Mouse (Mus musculus) erythroblast, embryonic 14.5 days (primary cell): Measurements from ENCODE around the gene Phactr2. TPM values are rescaled to one million over a fixed set of nuclear protein-coding genes. Genes with fewer than 3 reads are reported as not detected.

ENCODE experiments used
- H3K27me3 ChIP-seq: 2 replicates; pipeline ENCODE4 v1.6.1; 2012; ENCODE audit warnings: inconsistent platforms; ENCODE audit not compliant: control insufficient read depth
- H3K36me3 ChIP-seq: 2 replicates; pipeline ENCODE4 v1.6.1; 2012; ENCODE audit warnings: mild to moderate bottlenecking, inconsistent platforms; ENCODE audit not compliant: control insufficient read depth
- H3K4me1 ChIP-seq: 2 replicates; pipeline ENCODE4 v1.6.1; 2012; ENCODE audit warnings: inconsistent platforms; ENCODE audit not compliant: control insufficient read depth
- H3K4me3 ChIP-seq: replicated peaks from 2 replicates; pipeline ENCODE3; 2012; ENCODE audit warnings: moderate library complexity, mild to moderate bottlenecking, inconsistent platforms
- H3K9me3 ChIP-seq: 2 replicates; pipeline ENCODE4 v1.6.1; 2012; ENCODE audit warnings: low read length, inconsistent platforms, mixed read lengths; ENCODE audit not compliant: control insufficient read depth
- GATA1 ChIP-seq: IDR thresholded peaks from 2 replicates; pipeline ENCODE4 v1.6.1; 2012; ENCODE audit warnings: low read length, inconsistent platforms, mixed read lengths
- TAL1 ChIP-seq: IDR thresholded peaks from 3 replicates; pipeline ENCODE4 v1.6.1; 2012; ENCODE audit warnings: low read length, inconsistent platforms, mixed read lengths
- polyA plus RNA-seq: library from polyadenylated mRNA; stranded (reverse); fragments of >175 nt; gene quantifications from 2 replicates; pipeline ENCODE4 v1.2.3, GENCODE M21; 2012

Phactr2 gene
- polyA plus RNA-seq, 1 experiment, result 0.02 TPM

- no peak for TF ChIP-seq TAL1
- Histone ChIP-seq H3K27me3 (no peaks in the 10 kb centered on the region), H3K36me3 (no peaks in the 10 kb centered on the region), H3K9me3 (no peaks in the 10 kb centered on the region), H3K4me1 (no peaks in the 10 kb centered on the region), H3K4me3 (no peak overlapping the region)
These were observed 52.1 kb downstream of the Phactr2 start for GRCm38 (mm10) chr10:13422121-13422520.

GRCm38 (mm10) chr10:13419246-13419645 lies 55.0 kb downstream of the Phactr2 start:
- H3K4me3 ChIP-seq, result no peak overlapping the region
- no peaks in the 10 kb centered on the region for H3K27me3 ChIP-seq
- TF ChIP-seq GATA1 (no peak), TAL1 (no peak)
- no peaks in the 10 kb centered on the region for H3K36me3 ChIP-seq
- no peaks in the 10 kb centered on the region for H3K9me3 ChIP-seq
- no peaks in the 10 kb centered on the region for H3K4me1 ChIP-seq

- no peaks in the 10 kb centered on the region for H3K9me3 ChIP-seq
- no peak overlapping the region for H3K4me3 ChIP-seq
- TF ChIP-seq GATA1, result no peak
- no peak for TF ChIP-seq TAL1
- H3K36me3 ChIP-seq, result no peaks in the 10 kb centered on the region
- H3K4me1 ChIP-seq, result no peaks in the 10 kb centered on the region
- H3K27me3 ChIP-seq, result no peaks in the 10 kb centered on the region
These were observed 58.6 kb downstream of the Phactr2 start for GRCm38 (mm10) chr10:13415489-13416104.

DNA sequence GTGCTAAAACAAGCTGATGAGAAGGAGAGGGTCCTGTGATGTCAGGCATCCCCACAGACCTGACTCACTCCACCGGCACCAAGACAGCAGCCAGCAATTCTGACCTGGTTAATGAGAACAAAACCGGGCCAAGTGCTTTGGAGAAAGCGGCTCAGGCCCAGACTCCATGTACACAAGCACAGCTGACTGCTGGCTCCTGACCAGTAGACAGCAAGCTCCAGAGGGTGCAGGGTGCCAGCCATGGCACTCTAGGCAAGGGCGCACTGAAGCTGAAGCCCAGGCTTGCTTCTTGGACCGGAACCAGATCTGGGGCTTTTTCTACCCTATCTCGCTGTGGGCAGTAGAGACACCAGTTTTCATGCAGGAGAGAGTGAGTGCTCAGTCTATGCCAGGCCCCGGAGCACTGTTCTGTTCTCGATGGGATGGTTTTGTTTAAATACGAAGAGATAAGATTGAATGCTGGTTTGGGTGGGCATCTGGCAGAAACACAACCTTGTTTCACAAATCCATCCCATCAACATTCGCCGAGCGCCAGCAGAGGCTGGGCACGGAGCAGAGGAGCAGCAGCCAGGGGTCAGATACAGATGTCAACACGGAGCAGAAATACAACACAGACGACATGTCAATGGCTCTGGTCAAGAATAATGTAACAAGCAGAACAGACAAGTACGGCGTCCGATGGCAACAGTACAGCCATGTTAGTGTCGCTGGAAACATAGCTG lies 61.8 kb downstream of the Phactr2 start:
- no peaks in the 10 kb centered on the region for H3K36me3 ChIP-seq
- H3K9me3 ChIP-seq, result no peaks in the 10 kb centered on the region
- H3K4me3 ChIP-seq, result no peak overlapping the region
- no peaks in the 10 kb centered on the region for H3K27me3 ChIP-seq
- H3K4me1 ChIP-seq, result no peaks in the 10 kb centered on the region
- TF ChIP-seq GATA1 (no peak), TAL1 (no peak)

GRCm38 (mm10) chr10:13411056-13411455 lies 63.2 kb downstream of the Phactr2 start:
- Histone ChIP-seq H3K4me1 (no peaks in the 10 kb centered on the region), H3K4me3 (no peak overlapping the region), H3K27me3 (no peaks in the 10 kb centered on the region), H3K36me3 (no peaks in the 10 kb centered on the region), H3K9me3 (no peaks in the 10 kb centered on the region)
- no peak for TF ChIP-seq TAL1
- no peak for TF ChIP-seq GATA1

GRCm38 (mm10) chr10:13401971-13402370 lies 72.2 kb downstream of the Phactr2 start:
- TF ChIP-seq TAL1 (no peak), GATA1 (no peak)
- Histone ChIP-seq H3K36me3 (no peaks in the 10 kb centered on the region), H3K9me3 (no peaks in the 10 kb centered on the region), H3K4me1 (no peaks in the 10 kb centered on the region), H3K4me3 (no peak overlapping the region), H3K27me3 (no peaks in the 10 kb centered on the region)

- Histone ChIP-seq H3K27me3 (no peaks in the 10 kb centered on the region), H3K4me3 (no peak overlapping the region), H3K4me1 (no peaks in the 10 kb centered on the region), H3K9me3 (no peaks in the 10 kb centered on the region), H3K36me3 (no peaks in the 10 kb centered on the region)
- TF ChIP-seq GATA1, result no peak
- TF ChIP-seq TAL1, result no peak
These were observed 78.5 kb downstream of the Phactr2 start for GRCm38 (mm10) chr10:13395753-13396152.

- TF ChIP-seq GATA1, result no peak
- no peak for TF ChIP-seq TAL1
- no peak overlapping the region for H3K4me3 ChIP-seq
- H3K27me3 ChIP-seq, result no peaks in the 10 kb centered on the region
- no peaks in the 10 kb centered on the region for H3K4me1 ChIP-seq
- no peaks in the 10 kb centered on the region for H3K36me3 ChIP-seq
- no peaks in the 10 kb centered on the region for H3K9me3 ChIP-seq
These were observed 80.2 kb downstream of the Phactr2 start for GRCm38 (mm10) chr10:13394000-13394399.

GRCm38 (mm10) chr10:13388116-13388922 lies 85.9 kb downstream of the Phactr2 start:
- Histone ChIP-seq H3K9me3 (no peaks in the 10 kb centered on the region), H3K36me3 (no peaks in the 10 kb centered on the region), H3K4me1 (peaks cover 4% of the 10 kb centered on the region), H3K27me3 (no peaks in the 10 kb centered on the region), H3K4me3 (no peak overlapping the region)
- TF ChIP-seq TAL1 (no peak), GATA1 (no peak)
